Mouse (Mus musculus): ENCODE data around the gene Snx33. TPM values are rescaled to one million over a fixed set of nuclear protein-coding genes. Genes with fewer than 3 reads are reported as not detected.
A peak's percentile ranks its signal among the peaks of the same experiment; 100 is the strongest.

The Snx33 gene
- total and polyA plus RNA-seq, 2 experiments: 7.6 to 10.5 TPM

DNA sequence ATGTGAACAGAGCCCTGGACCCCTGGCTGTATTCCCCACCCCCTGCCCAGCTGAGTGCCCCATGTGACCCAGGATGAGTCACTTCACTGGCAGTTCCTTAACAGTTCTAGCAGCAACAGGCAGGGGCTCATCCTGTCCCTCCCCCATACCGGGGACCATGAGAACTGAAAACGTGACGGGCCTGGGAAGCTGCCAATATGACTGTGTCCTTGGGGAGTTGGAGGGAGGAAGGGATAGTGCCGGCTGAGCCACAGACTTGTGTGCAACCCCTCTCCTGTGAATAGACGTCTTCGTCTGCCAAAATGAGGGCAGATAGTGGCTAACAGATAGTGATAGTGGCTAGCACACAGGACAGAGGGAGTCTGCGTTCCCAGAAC lies 3.5 kb downstream of the Snx33 start:
- Histone ChIP-seq H3K9ac (ENCODE audit: low read depth, low read length) (peak overlapping the region; percentile 47), H3K27me3 (ENCODE audit: control insufficient read depth, insufficient read depth, low read length) (no peaks in the 10 kb centered on the region), H3K4me3 (ENCODE audit: insufficient read depth, low read depth, low read length) (peak overlapping the region; percentile 49), H3K36me3 (ENCODE audit: control insufficient read depth, insufficient read depth, low read length) (no peaks in the 10 kb centered on the region; the same call in 1 of the 2 replicates), H3K79me2 (ENCODE audit: control insufficient read depth, insufficient read depth, low read length) (peaks cover 19% of the 10 kb centered on the region; the same call in 1 of the 2 replicates), H3K27ac (replicated peaks; ENCODE audit: insufficient read depth, low read depth, low read length) (peak overlapping the region; percentile 45), H3K4me1 (ENCODE audit: control insufficient read depth, insufficient read depth, low read length) (peaks cover 35% of the 10 kb centered on the region)
- TF ChIP-seq CTCF (IDR thresholded peaks at IDR 0.05; ENCODE audit: low read depth, low read length) (no peak), POLR2A (IDR thresholded peaks at IDR 0.05; ENCODE audit: extremely low read depth, insufficient read depth, low read length) (no peak)
- WGBS: 3% methylated on average over 7 of the region's 7 CpGs
- DNase-seq (ENCODE audit: extremely low read depth, low read depth, low spot score): peak; percentile 62

DNA sequence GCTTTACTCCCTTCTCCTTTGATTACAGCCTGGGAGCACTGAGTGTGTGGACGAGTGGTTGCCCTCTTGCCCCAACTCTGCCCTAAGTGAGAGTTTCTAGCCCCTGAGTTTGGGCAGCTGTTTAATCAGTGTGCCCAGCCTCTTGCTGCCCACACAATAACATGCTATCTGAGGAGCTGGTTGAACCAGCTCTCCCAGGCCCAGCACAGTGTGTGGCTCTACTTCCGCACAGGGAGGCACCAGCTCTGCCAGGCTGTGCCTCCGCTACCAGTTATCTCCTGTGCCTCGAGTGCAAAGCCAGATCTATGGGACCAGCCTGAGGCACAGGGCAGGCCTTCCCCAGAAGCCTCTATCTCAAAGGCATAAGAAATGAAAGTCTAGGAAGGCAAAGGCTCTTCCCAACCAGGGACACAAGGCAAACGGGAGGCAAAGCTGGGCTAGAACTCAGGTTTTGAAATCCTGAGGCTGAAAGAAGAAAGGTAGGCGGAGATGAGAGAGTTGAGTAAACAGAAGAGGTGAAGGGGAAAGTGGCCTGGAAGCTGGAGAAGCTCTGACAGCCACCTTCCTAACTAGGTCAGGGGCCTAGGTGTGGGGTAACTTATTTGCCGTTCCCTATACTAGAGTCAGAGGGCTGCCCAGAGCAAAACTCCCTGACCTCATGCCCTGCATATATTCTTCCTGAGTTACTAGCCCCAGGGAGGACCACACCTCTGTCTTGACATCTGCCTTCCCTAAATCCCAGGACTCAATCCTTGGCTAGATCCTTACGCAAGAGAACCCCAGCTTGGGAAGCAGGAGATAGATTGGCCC lies 4.1 kb downstream of the Snx33 start:
- H3K9ac ChIP-seq (ENCODE audit: low read depth, low read length): peak overlapping the region; percentile 47

DNA sequence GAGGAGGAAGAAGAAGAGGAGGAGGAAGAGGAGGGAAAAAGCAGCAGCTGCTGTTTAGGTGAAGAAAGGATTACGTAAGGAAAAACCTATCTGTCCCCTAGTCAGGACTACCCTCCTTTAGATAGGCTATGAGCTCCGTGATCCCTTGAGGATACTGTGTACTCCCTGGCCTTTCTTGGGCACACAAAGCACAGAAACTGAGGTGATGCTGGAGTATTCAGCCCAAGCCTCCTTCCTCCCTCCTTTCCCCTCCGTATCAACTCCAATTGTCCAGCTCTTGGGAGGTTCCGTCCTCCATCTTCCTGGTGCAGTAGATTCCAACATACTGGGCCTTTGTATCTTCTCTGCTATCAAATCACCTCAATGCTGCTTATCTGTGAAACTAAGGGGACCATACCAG lies 5.4 kb downstream of the Snx33 start:
- Histone ChIP-seq H3K4me1 (ENCODE audit: control insufficient read depth, insufficient read depth, low read length) (peaks cover 26% of the 10 kb centered on the region), H3K27me3 (ENCODE audit: control insufficient read depth, insufficient read depth, low read length) (no peaks in the 10 kb centered on the region)
- TF ChIP-seq POLR2A (IDR thresholded peaks at IDR 0.05; ENCODE audit: extremely low read depth, insufficient read depth, low read length) (no peak), CTCF (IDR thresholded peaks at IDR 0.05; ENCODE audit: low read depth, low read length) (no peak)

More for the DNA sequence above, 4.1 kb downstream of the Snx33 start:
- no peak for TF ChIP-seq POLR2A (IDR thresholded peaks at IDR 0.05; ENCODE audit: extremely low read depth, insufficient read depth, low read length)
- no peak for TF ChIP-seq CTCF (IDR thresholded peaks at IDR 0.05; ENCODE audit: low read depth, low read length)
- H3K4me1 ChIP-seq (ENCODE audit: control insufficient read depth, insufficient read depth, low read length): peaks cover 31% of the 10 kb centered on the region
- peak; percentile 72 for DNase-seq (ENCODE audit: extremely low read depth, low read depth, low spot score)
- H3K36me3 ChIP-seq (ENCODE audit: control insufficient read depth, insufficient read depth, low read length): no peaks in the 10 kb centered on the region; the same call in 1 of the 2 replicates
- H3K4me3 ChIP-seq (ENCODE audit: insufficient read depth, low read depth, low read length): peak overlapping the region; percentile 51
- H3K79me2 ChIP-seq (ENCODE audit: control insufficient read depth, insufficient read depth, low read length): peaks cover 19% of the 10 kb centered on the region; the same call in 1 of the 2 replicates
- H3K27ac ChIP-seq (replicated peaks; ENCODE audit: insufficient read depth, low read depth, low read length): peak overlapping the region; percentile 45
- no peaks in the 10 kb centered on the region for H3K27me3 ChIP-seq (ENCODE audit: control insufficient read depth, insufficient read depth, low read length)
- WGBS: 11% methylated on average over 8 of the region's 8 CpGs

GRCm38 (mm10) chr9:56918466-56918865 lies 9.7 kb downstream of the Snx33 start:
- H3K27ac ChIP-seq (replicated peaks; ENCODE audit: insufficient read depth, low read depth, low read length): no peak overlapping the region
- no peak for TF ChIP-seq CTCF (IDR thresholded peaks at IDR 0.05; ENCODE audit: low read depth, low read length)
- DNase-seq (ENCODE audit: extremely low read depth, low read depth, low spot score): no peak
- no peaks in the 10 kb centered on the region for H3K27me3 ChIP-seq (ENCODE audit: control insufficient read depth, insufficient read depth, low read length)
- peaks cover 11% of the 10 kb centered on the region for H3K36me3 ChIP-seq (ENCODE audit: control insufficient read depth, insufficient read depth, low read length)
- no peak overlapping the region for H3K9ac ChIP-seq (ENCODE audit: low read depth, low read length)
- no peak overlapping the region for H3K4me3 ChIP-seq (ENCODE audit: insufficient read depth, low read depth, low read length)
- WGBS: 95% methylated on average over 13 of the region's 13 CpGs
- peaks cover 4% of the 10 kb centered on the region; the same call in 1 of the 2 replicates for H3K79me2 ChIP-seq (ENCODE audit: control insufficient read depth, insufficient read depth, low read length)
- H3K4me1 ChIP-seq (ENCODE audit: control insufficient read depth, insufficient read depth, low read length): peaks cover 4% of the 10 kb centered on the region

More for the DNA sequence above, 5.4 kb downstream of the Snx33 start:
- peaks cover 19% of the 10 kb centered on the region; the same call in 1 of the 2 replicates for H3K79me2 ChIP-seq (ENCODE audit: control insufficient read depth, insufficient read depth, low read length)
- no peak overlapping the region for H3K9ac ChIP-seq (ENCODE audit: low read depth, low read length)
- 81% methylated on average over 4 of the region's 4 CpGs for WGBS
- peaks cover 8% of the 10 kb centered on the region for H3K36me3 ChIP-seq (ENCODE audit: control insufficient read depth, insufficient read depth, low read length)
- no peak overlapping the region for H3K27ac ChIP-seq (replicated peaks; ENCODE audit: insufficient read depth, low read depth, low read length)
- no peak for DNase-seq (ENCODE audit: extremely low read depth, low read depth, low spot score)
- no peak overlapping the region for H3K4me3 ChIP-seq (ENCODE audit: insufficient read depth, low read depth, low read length)

- no peaks in the 10 kb centered on the region; the same call in 1 of the 2 replicates for H3K4me1 ChIP-seq (ENCODE audit: control insufficient read depth, insufficient read depth, low read length)
- no peak overlapping the region for H3K4me3 ChIP-seq (ENCODE audit: insufficient read depth, low read depth, low read length)
- no peak for DNase-seq (ENCODE audit: extremely low read depth, low read depth, low spot score)
- no peaks in the 10 kb centered on the region for H3K79me2 ChIP-seq (ENCODE audit: control insufficient read depth, insufficient read depth, low read length)
- H3K27ac ChIP-seq (replicated peaks; ENCODE audit: insufficient read depth, low read depth, low read length): no peak overlapping the region
- H3K36me3 ChIP-seq (ENCODE audit: control insufficient read depth, insufficient read depth, low read length): peaks cover 11% of the 10 kb centered on the region
- no peak for TF ChIP-seq POLR2A (IDR thresholded peaks at IDR 0.05; ENCODE audit: extremely low read depth, insufficient read depth, low read length)
- 98% methylated on average over 2 of the region's 2 CpGs for WGBS
- no peaks in the 10 kb centered on the region for H3K27me3 ChIP-seq (ENCODE audit: control insufficient read depth, insufficient read depth, low read length)
- H3K9ac ChIP-seq (ENCODE audit: low read depth, low read length): no peak overlapping the region
These were observed 11.0 kb downstream of the Snx33 start for GRCm38 (mm10) chr9:56917131-56917530.

Measured in liver, adult 2 months (tissue).